Mouse (Mus musculus): ENCODE data around the gene Gria3. TPM values are rescaled to one million over a fixed set of nuclear protein-coding genes. Genes with fewer than 3 reads are reported as not detected.

Gene Gria3
- polyA plus RNA-seq, 1 experiment from 2014 or later: 7.4 TPM

DNA sequence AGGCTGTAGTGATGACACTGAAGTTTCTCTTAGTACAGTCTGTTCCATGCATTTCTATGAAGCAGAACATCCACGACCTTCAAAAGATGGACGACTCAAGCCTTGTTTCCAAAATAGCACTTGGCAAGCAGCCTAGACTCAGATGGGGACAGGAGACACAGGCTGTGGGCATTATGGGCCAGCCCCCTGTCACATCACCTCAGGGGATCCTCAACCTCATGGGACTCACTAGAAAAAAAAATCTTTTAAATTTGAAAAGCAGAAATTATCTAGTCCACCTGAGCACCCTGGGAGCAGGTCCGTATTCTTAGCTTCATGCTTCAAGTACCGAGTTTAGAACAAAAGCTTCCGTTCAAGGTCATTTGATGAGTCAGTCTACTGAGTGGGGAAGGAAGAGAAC is 38.2 kb downstream of the Gria3 start:
- Histone ChIP-seq H3K27ac (no peak overlapping the region), H3K36me3 (no peaks in the 10 kb centered on the region), H3K4me3 (no peak overlapping the region), H3K9me3 (no peaks in the 10 kb centered on the region), H3K4me1 (no peaks in the 10 kb centered on the region), H3K4me2 (no peak overlapping the region), H3K27me3 (no peaks in the 10 kb centered on the region), H3K9ac (no peak overlapping the region)
- WGBS: 79% methylated on average over 5 of the region's 5 CpGs
- no peak for ATAC-seq (ENCODE audit: insufficient number of reproducible peaks, low FRiP score, low TSS enrichment, low read depth)

DNA sequence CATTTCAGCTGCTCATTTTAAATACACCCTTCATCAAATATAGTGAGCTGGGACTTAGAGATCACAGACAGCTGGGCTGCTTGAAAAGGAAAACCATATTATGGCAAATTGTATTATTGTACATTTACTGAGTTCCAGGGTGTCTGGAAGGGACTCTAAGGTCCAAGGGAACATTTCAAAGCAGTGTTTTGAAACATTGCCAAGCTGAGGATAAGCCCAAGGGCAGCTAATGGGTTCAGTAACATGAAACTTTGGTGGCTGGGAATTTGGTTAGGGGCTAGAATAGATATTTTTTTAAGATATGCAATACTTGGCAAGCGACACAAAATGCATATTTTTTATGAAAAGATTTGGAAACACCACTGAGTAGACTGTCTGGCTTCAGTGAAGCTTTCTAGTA is 48.2 kb downstream of the Gria3 start:
- Histone ChIP-seq H3K4me1 (no peaks in the 10 kb centered on the region), H3K4me2 (no peak overlapping the region), H3K9me3 (no peaks in the 10 kb centered on the region), H3K27ac (no peak overlapping the region), H3K36me3 (no peaks in the 10 kb centered on the region), H3K9ac (no peak overlapping the region), H3K4me3 (no peak overlapping the region), H3K27me3 (no peaks in the 10 kb centered on the region)
- WGBS: 42% methylated on average over 1 of the region's 1 CpGs
- ATAC-seq (ENCODE audit: insufficient number of reproducible peaks, low FRiP score, low TSS enrichment, low read depth): no peak

DNA sequence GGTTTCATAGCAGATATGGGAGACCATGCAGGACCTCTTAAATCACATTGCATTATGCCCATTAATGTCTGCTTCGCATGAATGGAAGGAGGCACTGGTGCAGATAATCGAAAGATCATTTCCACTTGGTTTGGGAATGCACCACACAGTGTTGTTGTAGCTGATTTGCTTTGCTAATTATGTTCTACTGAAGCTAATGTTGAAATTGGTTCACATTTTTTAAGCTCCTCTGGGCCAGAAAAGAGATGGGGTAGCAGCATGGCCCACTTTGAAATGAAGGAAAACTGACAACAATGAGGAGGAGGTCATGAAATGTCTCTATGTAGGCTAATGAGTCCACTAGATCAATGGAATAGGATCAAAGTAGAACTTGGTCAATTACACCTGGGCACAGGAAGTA is 76.8 kb downstream of the Gria3 start:
- Histone ChIP-seq H3K36me3 (no peaks in the 10 kb centered on the region), H3K9ac (no peak overlapping the region), H3K27ac (no peak overlapping the region), H3K4me2 (no peak overlapping the region), H3K9me3 (no peaks in the 10 kb centered on the region), H3K4me3 (no peak overlapping the region), H3K27me3 (no peaks in the 10 kb centered on the region), H3K4me1 (no peaks in the 10 kb centered on the region)
- WGBS: 73% methylated on average over 2 of the region's 2 CpGs
- ATAC-seq (ENCODE audit: insufficient number of reproducible peaks, low FRiP score, low TSS enrichment, low read depth): no peak

DNA sequence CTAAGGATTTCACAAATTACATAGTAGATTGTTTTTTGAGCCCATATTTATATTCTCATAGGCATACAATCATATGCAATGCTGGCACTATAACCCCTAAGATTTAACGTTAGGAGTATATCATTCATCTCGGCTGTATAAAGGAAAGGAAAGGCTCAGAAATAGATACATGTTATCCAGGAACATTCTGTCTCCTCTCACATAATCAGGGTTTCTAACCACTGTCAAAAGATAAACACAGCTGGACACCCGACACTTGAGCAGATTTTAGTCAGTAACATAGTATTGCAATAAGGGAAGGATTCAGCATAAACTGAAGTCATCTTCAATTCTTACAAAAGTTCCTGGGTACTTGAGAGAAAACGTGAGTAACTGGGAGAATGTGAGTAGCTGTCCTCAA is 95.9 kb downstream of the Gria3 start:
- Histone ChIP-seq H3K9me3 (no peaks in the 10 kb centered on the region), H3K27me3 (no peaks in the 10 kb centered on the region), H3K9ac (no peak overlapping the region), H3K4me1 (no peaks in the 10 kb centered on the region), H3K27ac (no peak overlapping the region), H3K4me2 (no peak overlapping the region), H3K36me3 (no peaks in the 10 kb centered on the region), H3K4me3 (no peak overlapping the region)
- WGBS: 66% methylated on average over 4 of the region's 4 CpGs
- ATAC-seq (ENCODE audit: insufficient number of reproducible peaks, low FRiP score, low TSS enrichment, low read depth): no peak

DNA sequence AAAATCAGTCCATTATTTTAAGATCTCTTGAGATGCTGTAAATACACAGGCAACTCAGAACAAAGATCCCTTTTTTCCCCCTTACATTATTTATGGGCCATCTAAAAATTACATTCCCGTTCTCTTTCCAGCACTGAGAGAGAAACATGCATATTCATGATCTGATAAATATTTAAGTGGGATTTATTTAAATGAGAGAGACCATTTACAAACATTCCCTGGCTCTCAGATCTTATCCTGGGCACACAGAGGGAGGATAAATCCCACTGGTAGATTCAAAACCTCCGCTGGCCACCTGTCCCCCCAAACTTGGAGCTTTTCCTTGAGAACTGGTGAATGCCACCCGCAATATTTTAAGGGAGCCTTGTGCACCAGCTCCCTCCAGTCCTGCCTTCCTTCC is 104.7 kb downstream of the Gria3 start:
- H3K9ac ChIP-seq: no peak overlapping the region
- H3K9me3 ChIP-seq: no peaks in the 10 kb centered on the region
- H3K36me3 ChIP-seq: no peaks in the 10 kb centered on the region
- no peaks in the 10 kb centered on the region for H3K27me3 ChIP-seq
- H3K27ac ChIP-seq: no peak overlapping the region
- H3K4me2 ChIP-seq: no peak overlapping the region
- no peak overlapping the region for H3K4me3 ChIP-seq
- H3K4me1 ChIP-seq: no peaks in the 10 kb centered on the region
- no peak for ATAC-seq (ENCODE audit: insufficient number of reproducible peaks, low FRiP score, low TSS enrichment, low read depth)
- WGBS: 59% methylated on average over 3 of the region's 3 CpGs

DNA sequence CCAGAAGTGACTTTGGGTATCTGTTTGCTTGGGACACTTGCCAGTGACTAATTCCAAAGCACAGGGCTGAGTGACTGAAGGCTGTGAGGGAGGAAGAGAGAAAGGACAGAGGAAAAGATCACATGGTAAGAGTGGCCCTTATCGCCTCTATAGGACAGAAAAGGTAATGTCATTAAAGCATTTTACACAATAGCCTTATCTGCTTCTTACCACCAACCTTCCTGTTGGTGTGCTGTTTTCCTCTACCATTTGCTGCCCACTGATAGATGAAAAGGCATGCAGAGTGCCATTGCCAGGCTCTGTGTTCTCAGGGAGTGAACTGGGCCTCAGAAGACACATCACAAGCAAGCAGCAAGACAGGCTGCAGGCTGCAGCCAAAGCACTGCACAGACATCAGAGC is 107.3 kb downstream of the Gria3 start:
- no peak overlapping the region for H3K27ac ChIP-seq

DNA sequence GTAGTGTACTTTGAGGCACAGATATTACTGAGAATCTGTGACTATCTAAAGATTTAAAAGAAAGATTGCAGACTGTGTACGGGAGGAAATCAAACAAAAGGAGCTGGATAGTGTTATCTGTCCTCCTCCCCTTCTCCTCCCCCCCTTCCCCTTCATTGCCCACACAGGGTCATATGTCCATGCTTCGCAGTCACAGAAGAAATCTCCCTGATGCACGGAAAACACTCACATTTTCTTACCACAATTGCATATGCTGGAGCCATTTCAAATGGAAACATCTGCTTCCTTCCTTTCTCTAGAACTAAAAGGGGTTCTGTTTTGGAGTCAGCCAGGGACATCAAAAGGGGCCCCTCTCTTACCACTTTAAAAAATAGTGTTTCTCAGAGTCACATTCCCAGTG is 114.3 kb downstream of the Gria3 start:
- H3K4me2 ChIP-seq: no peak overlapping the region
- H3K27me3 ChIP-seq: no peaks in the 10 kb centered on the region
- H3K9ac ChIP-seq: no peak overlapping the region
- no peak for ATAC-seq (ENCODE audit: insufficient number of reproducible peaks, low FRiP score, low TSS enrichment, low read depth)
- H3K36me3 ChIP-seq: no peaks in the 10 kb centered on the region
- no peaks in the 10 kb centered on the region for H3K4me1 ChIP-seq
- no peak overlapping the region for H3K27ac ChIP-seq
- 62% methylated on average over 3 of the region's 3 CpGs for WGBS
- no peak overlapping the region for H3K4me3 ChIP-seq
- H3K9me3 ChIP-seq: no peaks in the 10 kb centered on the region

More for the DNA sequence above, 107.3 kb downstream of the Gria3 start:
- ATAC-seq (ENCODE audit: insufficient number of reproducible peaks, low FRiP score, low TSS enrichment, low read depth): no peak
- no peaks in the 10 kb centered on the region for H3K27me3 ChIP-seq
- H3K36me3 ChIP-seq: no peaks in the 10 kb centered on the region
- H3K4me3 ChIP-seq: no peak overlapping the region
- no peak overlapping the region for H3K4me2 ChIP-seq
- no peaks in the 10 kb centered on the region for H3K4me1 ChIP-seq
- H3K9ac ChIP-seq: no peak overlapping the region
- H3K9me3 ChIP-seq: no peaks in the 10 kb centered on the region
- WGBS: 81% methylated on average over 1 of the region's 1 CpGs

DNA sequence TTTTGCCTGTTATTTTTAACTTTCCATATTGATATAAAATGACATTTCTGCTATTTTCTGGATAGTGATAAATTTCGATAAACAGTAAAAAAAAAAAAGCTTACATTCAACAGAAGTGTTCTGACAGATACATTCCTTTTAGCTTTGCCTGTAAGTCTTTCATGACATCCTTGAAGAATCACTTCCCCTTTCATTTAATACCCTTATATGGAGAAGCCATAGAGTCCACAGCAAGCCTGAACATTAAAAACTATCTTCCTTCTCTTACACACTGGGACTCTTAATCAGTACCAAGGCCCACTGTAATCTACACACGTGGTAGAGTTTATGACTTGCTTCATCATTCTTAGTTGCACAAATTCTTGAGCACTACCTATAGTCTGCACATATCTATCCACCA is 131.9 kb downstream of the Gria3 start:
- Histone ChIP-seq H3K36me3 (no peaks in the 10 kb centered on the region), H3K27me3 (no peaks in the 10 kb centered on the region), H3K4me2 (no peak overlapping the region), H3K4me3 (no peak overlapping the region), H3K27ac (no peak overlapping the region), H3K9ac (no peak overlapping the region), H3K9me3 (no peaks in the 10 kb centered on the region), H3K4me1 (no peaks in the 10 kb centered on the region)
- 63% methylated on average over 2 of the region's 2 CpGs for WGBS
- no peak for ATAC-seq (ENCODE audit: insufficient number of reproducible peaks, low FRiP score, low TSS enrichment, low read depth)

DNA sequence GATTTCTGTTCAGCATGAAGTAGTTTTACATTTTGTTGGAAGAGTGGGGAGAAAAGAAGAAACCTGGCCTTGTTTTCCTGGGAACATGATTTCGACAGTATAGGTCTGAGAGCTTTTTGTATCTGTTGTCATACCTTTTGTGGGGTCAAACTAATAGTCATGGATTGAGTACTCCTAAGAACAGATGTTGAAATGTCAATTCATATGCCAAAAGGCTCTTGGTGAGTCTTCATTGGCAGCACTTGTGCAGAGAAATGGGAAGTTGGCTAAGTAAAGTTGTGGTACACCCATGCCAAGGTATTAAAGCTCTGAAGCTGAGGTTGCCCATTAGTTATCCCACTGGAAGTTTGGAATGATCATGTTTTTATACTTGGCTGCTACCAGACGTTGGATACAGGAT is 135.2 kb downstream of the Gria3 start:
- H3K4me1 ChIP-seq: no peaks in the 10 kb centered on the region
- H3K4me3 ChIP-seq: no peak overlapping the region
- H3K9me3 ChIP-seq: no peaks in the 10 kb centered on the region
- no peak for ATAC-seq (ENCODE audit: insufficient number of reproducible peaks, low FRiP score, low TSS enrichment, low read depth)
- 70% methylated on average over 2 of the region's 2 CpGs for WGBS
- H3K9ac ChIP-seq: no peak overlapping the region
- no peaks in the 10 kb centered on the region for H3K27me3 ChIP-seq
- no peak overlapping the region for H3K27ac ChIP-seq
- no peak overlapping the region for H3K4me2 ChIP-seq
- H3K36me3 ChIP-seq: no peaks in the 10 kb centered on the region

DNA sequence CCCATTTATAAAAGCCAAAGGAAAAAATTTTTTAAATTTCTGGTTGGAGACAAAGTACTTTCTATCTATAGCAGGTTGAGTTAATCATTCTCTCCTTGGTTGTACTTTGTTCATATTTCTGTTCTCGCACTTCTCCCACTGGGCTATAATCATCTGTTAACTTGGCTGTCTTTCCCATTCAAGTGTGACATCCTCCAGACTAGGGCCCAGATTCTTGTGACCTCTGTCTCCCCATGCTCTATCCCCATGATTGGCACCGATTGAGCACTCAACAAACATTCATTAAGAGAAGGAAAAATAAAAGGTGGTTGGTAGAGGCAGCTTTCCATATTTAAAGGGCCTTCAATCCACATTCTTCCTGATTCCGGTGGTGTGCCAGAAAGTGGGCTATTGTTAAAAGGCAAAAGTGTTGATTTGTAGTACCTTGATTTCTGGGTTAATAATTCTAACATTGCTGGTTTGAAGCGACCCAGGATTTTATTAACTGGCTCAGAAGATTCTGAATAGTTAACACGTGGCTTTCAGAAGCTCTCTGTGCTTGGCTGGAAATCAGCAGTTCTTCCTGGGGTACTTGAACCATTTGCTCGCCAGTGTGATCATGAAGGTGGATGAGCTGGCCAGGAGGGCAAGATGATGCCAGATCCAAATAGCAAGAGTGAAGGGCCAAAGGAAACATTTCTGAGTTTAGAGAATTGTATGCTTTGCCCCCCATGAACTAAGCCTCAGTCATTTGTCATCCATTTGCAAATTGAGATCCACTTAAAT is 161.8 kb downstream of the Gria3 start:
- 69% methylated on average over 6 of the region's 6 CpGs for WGBS
- Histone ChIP-seq H3K4me1 (no peaks in the 10 kb centered on the region), H3K27me3 (no peaks in the 10 kb centered on the region), H3K9me3 (no peaks in the 10 kb centered on the region), H3K27ac (no peak overlapping the region), H3K4me3 (no peak overlapping the region), H3K36me3 (no peaks in the 10 kb centered on the region), H3K4me2 (no peak overlapping the region), H3K9ac (no peak overlapping the region)
- no peak for ATAC-seq (ENCODE audit: insufficient number of reproducible peaks, low FRiP score, low TSS enrichment, low read depth)

DNA sequence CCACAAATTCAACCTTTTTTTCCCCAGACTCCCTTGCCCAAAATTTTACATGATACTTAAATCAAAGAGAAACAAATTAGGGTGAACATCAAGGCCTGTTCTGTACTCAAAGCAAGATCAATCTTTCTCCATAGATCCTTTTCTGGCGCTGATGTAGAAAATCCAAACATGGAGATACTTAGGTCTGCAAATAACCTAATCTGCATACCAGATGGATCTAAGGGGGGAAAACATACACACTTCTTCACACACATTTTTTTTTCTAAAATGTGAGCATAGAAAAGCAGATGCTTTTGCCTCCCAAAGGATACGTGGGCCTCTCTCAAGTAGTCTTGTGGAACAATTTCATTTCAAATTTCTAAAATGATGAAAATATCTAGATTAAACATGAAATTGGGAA is 164.2 kb downstream of the Gria3 start:
- Histone ChIP-seq H3K9ac (no peak overlapping the region), H3K4me3 (no peak overlapping the region), H3K9me3 (no peaks in the 10 kb centered on the region), H3K27me3 (no peaks in the 10 kb centered on the region), H3K36me3 (no peaks in the 10 kb centered on the region), H3K4me1 (no peaks in the 10 kb centered on the region), H3K27ac (no peak overlapping the region), H3K4me2 (no peak overlapping the region)
- WGBS: 64% methylated on average over 2 of the region's 2 CpGs
- ATAC-seq (ENCODE audit: insufficient number of reproducible peaks, low FRiP score, low TSS enrichment, low read depth): no peak

DNA sequence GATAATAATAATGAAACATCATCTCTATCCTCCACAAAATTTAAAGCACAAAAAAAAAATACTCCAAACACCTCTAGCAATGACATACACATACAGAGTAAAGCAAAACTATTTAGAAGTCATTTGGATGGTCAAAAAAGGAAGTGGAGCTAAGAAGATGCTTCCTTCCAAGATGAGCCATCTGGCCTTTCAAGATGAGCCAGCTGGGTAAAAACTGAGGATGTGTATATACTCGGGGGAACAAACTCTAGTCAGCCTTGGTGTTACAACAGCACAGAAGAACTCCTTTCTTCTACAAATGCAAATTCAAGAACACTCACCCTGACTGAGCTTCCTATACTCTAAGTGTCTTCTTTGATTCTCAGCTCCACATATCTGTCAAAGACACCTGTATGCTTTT is 172.4 kb downstream of the Gria3 start:
- H3K27me3 ChIP-seq: no peaks in the 10 kb centered on the region
- no peaks in the 10 kb centered on the region for H3K36me3 ChIP-seq
- 64% methylated on average over 1 of the region's 1 CpGs for whole genome bisulfite sequencing
- H3K4me2 ChIP-seq: no peak overlapping the region
- no peak for ATAC-seq (ENCODE audit: insufficient number of reproducible peaks, low FRiP score, low TSS enrichment, low read depth)
- no peak overlapping the region for H3K27ac ChIP-seq
- no peaks in the 10 kb centered on the region for H3K9me3 ChIP-seq
- no peak overlapping the region for H3K9ac ChIP-seq
- H3K4me3 ChIP-seq: no peak overlapping the region
- H3K4me1 ChIP-seq: no peaks in the 10 kb centered on the region

DNA sequence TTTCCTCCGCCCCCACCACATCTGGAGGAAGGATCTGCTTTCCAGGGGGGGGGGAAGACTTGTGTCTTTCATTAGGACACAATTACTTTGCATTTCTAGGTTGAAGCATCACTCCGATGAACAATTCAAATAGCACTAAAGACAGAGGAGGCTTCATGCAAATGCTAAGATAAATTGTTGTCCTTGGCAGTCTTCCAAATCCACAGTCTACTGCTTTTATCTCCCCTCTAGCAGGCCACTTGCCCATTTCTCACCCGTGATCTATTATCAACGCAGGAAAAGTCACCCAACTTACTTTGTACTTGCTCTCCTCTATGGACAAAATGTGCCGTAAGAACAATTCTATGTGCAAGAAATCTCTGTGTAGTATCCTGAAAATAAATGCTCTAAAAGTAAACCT is 178.1 kb downstream of the Gria3 start:
- Histone ChIP-seq H3K27me3 (no peaks in the 10 kb centered on the region), H3K27ac (no peak overlapping the region), H3K36me3 (no peaks in the 10 kb centered on the region), H3K9ac (no peak overlapping the region), H3K4me1 (no peaks in the 10 kb centered on the region), H3K4me2 (no peak overlapping the region), H3K4me3 (no peak overlapping the region), H3K9me3 (no peaks in the 10 kb centered on the region)
- 73% methylated on average over 5 of the region's 5 CpGs for WGBS
- ATAC-seq (ENCODE audit: insufficient number of reproducible peaks, low FRiP score, low TSS enrichment, low read depth): no peak

All from limb, embryonic 15.5 days (tissue).